Mouse (Mus musculus) kidney, embryonic 14.5 days (tissue): ENCODE measurements around the gene Espl1. TPM values are rescaled to one million over a fixed set of nuclear protein-coding genes. Genes with fewer than 3 reads are reported as not detected.

ENCODE experiments used
- ATAC-seq: fragments of 200-750 bp; cut with Nextera tagmentation; 2 replicates; pipeline ENCODE4 v1.8.0; 2017; ENCODE audit warnings: moderate number of reproducible peaks, mild to moderate bottlenecking, moderate TSS enrichment, moderate library complexity; ENCODE audit not compliant: low FRiP score, low TSS enrichment
- H3K27ac ChIP-seq: fragments of 300-500 bp; sonication (generic); 2 replicates; pipeline ENCODE4 v1.5.1; 2014; ENCODE audit warnings: low read depth, mild to moderate bottlenecking, low read length, moderate library complexity, mixed read lengths
- H3K27me3 ChIP-seq: fragments of 300-500 bp; sonication (generic); 2 replicates; pipeline ENCODE4 v1.6.1; 2014; ENCODE audit warnings: mild to moderate bottlenecking, low read length; ENCODE audit not compliant: control insufficient read depth, insufficient read depth
- H3K36me3 ChIP-seq: fragments of 300-500 bp; sonication (generic); 2 replicates; pipeline ENCODE4 v1.6.1; 2014; ENCODE audit warnings: low read length, mixed read lengths; ENCODE audit not compliant: control insufficient read depth, insufficient read depth
- H3K4me1 ChIP-seq: fragments of 300-500 bp; sonication (generic); 2 replicates; pipeline ENCODE4 v1.6.1; 2014; ENCODE audit warnings: low read length, mixed read lengths; ENCODE audit not compliant: control insufficient read depth, insufficient read depth
- H3K4me2 ChIP-seq: fragments of 300-500 bp; sonication (generic); replicated peaks from 2 replicates; pipeline ENCODE4 v1.6.1; 2014; ENCODE audit warnings: low read depth, mild to moderate bottlenecking, low read length
- H3K4me3 ChIP-seq: fragments of 300-500 bp; sonication (generic); 2 replicates; pipeline ENCODE4 v1.5.1; 2014; ENCODE audit warnings: mild to moderate bottlenecking, low read length
- H3K9ac ChIP-seq: fragments of 300-500 bp; sonication (generic); 2 replicates; pipeline ENCODE4 v1.6.1; 2014; ENCODE audit warnings: low read depth, mild to moderate bottlenecking, low read length, moderate library complexity
- H3K9me3 ChIP-seq: fragments of 300-500 bp; sonication (generic); 2 replicates; pipeline ENCODE4 v1.6.1; 2016; ENCODE audit warnings: low read length; ENCODE audit not compliant: control insufficient read depth
- WGBS: fragments of 180-500 bp; shearing (Covaris S2); extraction: QIAGEN DNeasy Blood & Tissue Kit; methylation state at CpG from one replicate; pipeline ENCODE4 v1.1.7; 2014; 5-methylcytosine and 5-hydroxymethylcytosine counted together
- polyA plus RNA-seq: library from polyadenylated mRNA; unstranded; fragments of >200 nt; fragmentation: Nextera tagmentation; extraction: Ambion mirVana; gene quantifications from 2 replicates; pipeline ENCODE4 v1.2.1, GENCODE M21; 2014

The Espl1 gene
- polyA plus RNA-seq, 1 experiment from 2014 or later = 33.6 TPM

- H3K9ac ChIP-seq = no peak overlapping the region
- ATAC-seq = no peak
- WGBS = 75% methylated on average over 3 of the region's 3 CpGs
- peaks cover 14% of the 10 kb centered on the region for H3K4me1 ChIP-seq
- H3K27ac ChIP-seq = no peak overlapping the region
- no peak overlapping the region for H3K4me3 ChIP-seq
- peaks cover 12% of the 10 kb centered on the region for H3K36me3 ChIP-seq
- no peak overlapping the region for H3K4me2 ChIP-seq
- no peaks in the 10 kb centered on the region for H3K27me3 ChIP-seq
- H3K9me3 ChIP-seq = no peaks in the 10 kb centered on the region
Observed at GRCm38 (mm10) chr15:102283648-102284047, 12.4 kb upstream of the Espl1 start.

- Histone ChIP-seq H3K4me1 (0 out of 2 replicates have a peak, but pooled peaks cover 3% of the 10 kb centered on the region), H3K27ac (no peak overlapping the region)
- no peak for ATAC-seq
Observed at GRCm38 (mm10) chr15:102287395-102287794, 8.7 kb upstream of the Espl1 start.

GRCm38 (mm10) chr15:102296368-102297006, 421 bp downstream of the Espl1 start:
- H3K9me3 ChIP-seq = no peaks in the 10 kb centered on the region
- H3K4me2 ChIP-seq = peak overlapping the region; percentile 67
- H3K9ac ChIP-seq = peak overlapping the region; percentile 67
- H3K27me3 ChIP-seq = no peaks in the 10 kb centered on the region
- no peaks in the 10 kb centered on the region for H3K4me1 ChIP-seq
- 5% methylated on average over 24 of the region's 24 CpGs for WGBS
- H3K36me3 ChIP-seq = peaks cover 36% of the 10 kb centered on the region
- peak; percentile 69; the same call in 1 of the 2 replicates for ATAC-seq
- peak overlapping the region; percentile 72 for H3K4me3 ChIP-seq
- no peak overlapping the region for H3K27ac ChIP-seq

More at GRCm38 (mm10) chr15:102287395-102287794, 8.7 kb upstream of the Espl1 start:
- H3K9ac ChIP-seq = no peak overlapping the region
- H3K27me3 ChIP-seq = no peaks in the 10 kb centered on the region
- H3K4me3 ChIP-seq = no peak overlapping the region
- H3K9me3 ChIP-seq = no peaks in the 10 kb centered on the region
- H3K36me3 ChIP-seq = no peaks in the 10 kb centered on the region
- H3K4me2 ChIP-seq = no peak overlapping the region

- no peak for ATAC-seq
- Histone ChIP-seq H3K4me2 (no peak overlapping the region), H3K9me3 (no peaks in the 10 kb centered on the region), H3K27me3 (no peaks in the 10 kb centered on the region), H3K4me1 (no peaks in the 10 kb centered on the region), H3K9ac (no peak overlapping the region), H3K36me3 (peaks cover 81% of the 10 kb centered on the region), H3K4me3 (no peak overlapping the region), H3K27ac (no peak overlapping the region)
- WGBS = 81% methylated on average over 6 of the region's 6 CpGs
Observed at GRCm38 (mm10) chr15:102302542-102302941, 6.5 kb downstream of the Espl1 start.

- Histone ChIP-seq H3K9ac (no peak overlapping the region), H3K9me3 (no peaks in the 10 kb centered on the region), H3K4me2 (no peak overlapping the region), H3K27me3 (no peaks in the 10 kb centered on the region), H3K4me1 (no peaks in the 10 kb centered on the region), H3K27ac (no peak overlapping the region), H3K36me3 (peaks cover 69% of the 10 kb centered on the region), H3K4me3 (no peak overlapping the region)
- ATAC-seq = no peak
- WGBS = 87% methylated on average over 9 of the region's 9 CpGs
Observed at GRCm38 (mm10) chr15:102308717-102309116, 12.7 kb downstream of the Espl1 start.

- Histone ChIP-seq H3K27me3 (no peaks in the 10 kb centered on the region), H3K4me3 (no peak overlapping the region), H3K4me1 (no peaks in the 10 kb centered on the region), H3K9ac (no peak overlapping the region), H3K27ac (peak overlapping the region; percentile 8; the same call in 1 of the 2 replicates), H3K9me3 (no peaks in the 10 kb centered on the region), H3K36me3 (peaks cover 67% of the 10 kb centered on the region), H3K4me2 (no peak overlapping the region)
- 44% methylated on average over 10 of the region's 10 CpGs for WGBS
- ATAC-seq = peak; percentile 92
Observed at GRCm38 (mm10) chr15:102310074-102310845, 14.2 kb downstream of the Espl1 start.

- Histone ChIP-seq H3K27ac (no peak overlapping the region), H3K4me2 (no peak overlapping the region), H3K36me3 (peaks cover 67% of the 10 kb centered on the region), H3K9ac (no peak overlapping the region), H3K4me1 (no peaks in the 10 kb centered on the region), H3K9me3 (no peaks in the 10 kb centered on the region), H3K4me3 (no peak overlapping the region), H3K27me3 (no peaks in the 10 kb centered on the region)
- no peak for ATAC-seq
Observed at GRCm38 (mm10) chr15:102311489-102311888, 15.4 kb downstream of the Espl1 start.

GRCm38 (mm10) chr15:102315292-102315691, 19.2 kb downstream of the Espl1 start:
- Histone ChIP-seq H3K4me1 (no peaks in the 10 kb centered on the region), H3K4me2 (no peak overlapping the region), H3K9ac (no peak overlapping the region), H3K27me3 (no peaks in the 10 kb centered on the region), H3K9me3 (no peaks in the 10 kb centered on the region), H3K36me3 (peaks cover 85% of the 10 kb centered on the region), H3K27ac (no peak overlapping the region), H3K4me3 (no peak overlapping the region)
- no peak for ATAC-seq
- 92% methylated on average over 8 of the region's 8 CpGs for WGBS

GRCm38 (mm10) chr15:102316263-102316662, 20.2 kb downstream of the Espl1 start:
- Histone ChIP-seq H3K27ac (no peak overlapping the region), H3K9ac (no peak overlapping the region), H3K27me3 (no peaks in the 10 kb centered on the region), H3K4me1 (no peaks in the 10 kb centered on the region), H3K4me3 (no peak overlapping the region), H3K36me3 (peaks cover 87% of the 10 kb centered on the region), H3K9me3 (no peaks in the 10 kb centered on the region), H3K4me2 (no peak overlapping the region)
- WGBS = 91% methylated on average over 6 of the region's 6 CpGs
- no peak for ATAC-seq
